Mouse (Mus musculus): ENCODE results near the gene Cd5. TPM values are rescaled to one million over a fixed set of nuclear protein-coding genes. Genes with fewer than 3 reads are reported as not detected.

The Cd5 gene
- polyA plus RNA-seq, 1 experiment from 2014 or later, result 0.55 TPM

DNA sequence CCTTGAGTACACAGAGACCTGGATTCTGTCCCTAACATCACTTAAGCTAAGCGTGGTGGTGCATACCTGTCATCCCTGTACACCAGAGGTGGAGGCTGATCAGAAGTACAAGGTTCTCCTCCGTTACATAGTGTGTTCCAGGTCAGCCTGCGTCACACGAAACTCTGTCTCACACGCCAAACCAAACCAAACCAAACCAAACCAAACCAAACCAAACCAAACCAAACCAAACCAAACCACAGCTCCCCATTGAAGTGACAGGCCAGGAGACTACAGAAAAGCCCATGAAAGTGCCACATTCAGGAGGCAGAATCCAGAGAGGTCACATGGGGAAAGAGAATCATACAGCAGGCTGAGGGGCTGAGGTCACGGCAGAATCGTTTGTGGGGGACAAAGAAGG lies 33.2 kb upstream of the Cd5 start:
- H3K9me3 ChIP-seq (replicated peaks), result no peaks in the 10 kb centered on the region
- H3K27ac ChIP-seq (ENCODE audit: poor library complexity, severe bottlenecking), result no peak overlapping the region
- H3K4me2 ChIP-seq, result no peak overlapping the region
- peaks cover 15% of the 10 kb centered on the region for H3K4me1 ChIP-seq (replicated peaks)
- WGBS, result 81% methylated on average over 7 of the region's 7 CpGs
- H3K4me3 ChIP-seq, result no peak overlapping the region
- H3K9ac ChIP-seq, result no peak overlapping the region
- ATAC-seq (ENCODE audit: insufficient number of reproducible peaks, low FRiP score), result no peak
- 0 out of 2 replicates have a peak, but pooled peaks cover 2% of the 10 kb centered on the region for H3K27me3 ChIP-seq (replicated peaks)
- no peaks in the 10 kb centered on the region for H3K36me3 ChIP-seq

DNA sequence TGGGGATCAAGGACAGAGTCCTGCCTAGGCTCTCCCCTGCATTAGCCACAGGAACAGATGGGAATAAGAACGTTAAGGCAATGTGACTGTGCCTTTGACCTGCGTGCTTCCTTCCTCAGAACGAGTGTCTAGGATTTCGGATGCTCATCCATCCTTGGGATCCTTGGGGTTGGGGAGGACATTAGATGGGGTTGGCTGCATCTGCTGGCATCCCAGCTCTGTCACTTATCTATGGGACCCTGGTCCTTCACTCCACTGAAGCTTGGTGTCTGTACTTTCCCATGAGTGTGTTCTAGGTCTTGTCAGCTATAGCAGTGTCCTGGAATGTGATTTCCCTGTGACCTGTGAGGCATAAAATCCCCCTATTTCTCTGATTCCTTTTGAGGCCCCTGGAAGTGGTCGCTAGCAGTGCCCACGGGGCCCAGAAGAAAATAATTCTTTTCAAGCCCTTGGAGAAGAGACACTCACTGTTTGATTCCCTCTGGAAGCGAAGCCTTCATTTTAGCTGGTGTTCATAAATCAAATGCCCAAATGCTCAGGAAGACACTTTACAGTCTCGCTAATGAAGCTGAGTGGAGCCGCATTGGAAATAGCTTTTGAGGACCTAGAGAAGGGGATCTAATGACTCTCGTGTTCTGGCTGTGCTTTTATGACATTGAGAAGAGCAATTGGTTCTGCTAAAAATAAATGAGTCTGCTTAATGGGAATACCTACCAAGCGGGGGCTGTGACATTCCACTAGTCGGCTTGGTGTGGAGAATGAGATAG lies 30.8 kb upstream of the Cd5 start:
- ATAC-seq (ENCODE audit: insufficient number of reproducible peaks, low FRiP score), result no peak
- 0 out of 2 replicates have a peak, but pooled peaks cover 2% of the 10 kb centered on the region for H3K27me3 ChIP-seq (replicated peaks)
- peak overlapping the region; percentile 64 for H3K27ac ChIP-seq (ENCODE audit: poor library complexity, severe bottlenecking)
- no peak overlapping the region for H3K9ac ChIP-seq
- 60% methylated on average over 12 of the region's 12 CpGs for WGBS
- H3K4me1 ChIP-seq (replicated peaks), result peaks cover 15% of the 10 kb centered on the region
- H3K4me3 ChIP-seq, result no peak overlapping the region
- H3K36me3 ChIP-seq, result no peaks in the 10 kb centered on the region
- no peaks in the 10 kb centered on the region for H3K9me3 ChIP-seq (replicated peaks)
- H3K4me2 ChIP-seq, result peak overlapping the region; percentile 6; the same call in 1 of the 2 replicates

DNA sequence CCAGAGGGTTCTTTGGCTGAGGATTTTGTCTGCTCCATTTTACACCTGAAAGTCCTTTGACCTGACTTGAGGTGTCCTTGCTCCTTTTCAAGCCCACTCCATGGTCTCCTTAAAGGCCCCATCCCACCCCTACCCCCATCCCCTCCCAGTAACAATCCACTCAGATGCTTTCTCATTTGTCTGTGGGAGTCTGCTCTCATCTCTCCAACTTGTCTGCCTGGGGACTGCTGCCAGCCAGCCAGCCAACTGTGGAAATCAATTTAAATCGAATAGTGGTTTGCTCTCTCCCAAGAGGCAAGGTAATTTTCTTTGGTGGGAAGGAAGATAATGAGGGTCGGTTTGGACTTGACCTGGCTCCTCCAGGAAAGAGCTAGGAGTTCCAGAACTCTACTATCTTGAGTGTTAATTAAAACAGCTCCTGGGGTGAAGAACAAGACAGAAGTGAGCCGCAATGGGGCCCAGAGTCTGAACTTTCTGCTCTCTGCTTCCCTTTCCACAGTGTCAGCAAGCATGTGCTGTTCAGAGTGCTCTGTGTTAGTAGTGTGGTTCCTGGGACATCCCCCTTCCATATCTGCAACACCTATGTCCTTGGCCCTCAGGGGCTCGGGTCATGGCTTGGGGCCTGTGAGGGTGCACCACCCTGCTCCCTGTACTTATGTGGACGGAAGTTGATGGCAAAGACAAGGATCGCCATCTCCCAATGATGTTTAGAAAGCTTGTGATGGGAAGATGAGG lies 30.1 kb upstream of the Cd5 start:
- Histone ChIP-seq H3K27me3 (replicated peaks) (0 out of 2 replicates have a peak, but pooled peaks cover 2% of the 10 kb centered on the region), H3K4me2 (no peak overlapping the region), H3K27ac (ENCODE audit: poor library complexity, severe bottlenecking) (no peak overlapping the region), H3K36me3 (no peaks in the 10 kb centered on the region), H3K9me3 (replicated peaks) (no peaks in the 10 kb centered on the region), H3K9ac (no peak overlapping the region), H3K4me3 (no peak overlapping the region), H3K4me1 (replicated peaks) (peaks cover 15% of the 10 kb centered on the region)
- WGBS, result 61% methylated on average over 6 of the region's 6 CpGs
- no peak for ATAC-seq (ENCODE audit: insufficient number of reproducible peaks, low FRiP score)

DNA sequence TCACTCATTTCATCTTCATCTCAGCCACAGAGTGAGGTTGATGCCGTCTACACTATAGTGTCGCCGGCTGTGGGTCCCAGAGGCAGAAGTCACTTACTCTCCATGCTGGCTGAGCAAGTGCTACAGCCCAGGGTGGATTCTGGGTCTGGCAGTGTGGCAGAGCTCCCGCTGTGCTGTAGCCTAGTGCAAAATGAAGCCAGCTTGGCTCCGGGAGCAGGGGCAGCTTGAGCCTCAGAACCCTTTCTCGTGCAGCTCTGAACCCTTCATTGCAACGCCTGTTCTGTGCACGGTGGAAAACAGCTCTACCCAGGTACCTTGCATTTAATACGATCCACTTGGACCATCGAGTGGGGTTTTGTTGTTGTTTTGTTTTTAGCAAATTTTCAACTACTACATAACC lies 28.8 kb upstream of the Cd5 start:
- 83% methylated on average over 10 of the region's 10 CpGs for WGBS

DNA sequence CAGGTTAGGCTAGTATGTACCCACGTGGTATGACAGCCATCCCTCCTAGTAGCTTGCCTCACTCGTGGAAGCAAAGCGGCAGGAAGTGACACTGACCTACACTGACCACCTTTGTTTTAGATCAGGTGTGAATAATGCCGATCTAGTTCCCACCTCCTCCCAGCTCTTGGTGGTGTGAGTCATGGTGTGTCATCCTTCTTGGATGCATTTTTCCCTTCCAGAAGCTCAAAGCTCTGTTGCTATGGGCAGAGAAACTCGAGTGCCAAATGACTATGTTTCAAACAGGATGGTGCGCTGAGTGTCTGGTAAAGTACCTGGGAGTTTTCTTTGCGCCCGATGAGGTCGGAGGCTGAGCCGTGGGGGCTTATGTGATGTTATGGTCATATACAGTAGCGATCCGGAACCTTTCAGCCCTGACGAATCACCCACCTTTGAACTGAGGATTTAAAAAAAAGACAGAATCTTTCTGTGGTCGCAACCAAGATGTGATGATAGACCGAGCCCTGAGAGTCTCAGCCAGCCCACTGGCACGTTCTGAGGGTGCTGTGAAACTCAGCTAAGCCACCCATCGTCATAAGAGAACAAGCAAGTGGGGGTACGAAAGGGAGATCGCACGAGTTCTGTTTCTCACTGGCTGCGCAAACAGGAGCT lies 24.7 kb upstream of the Cd5 start:
- Histone ChIP-seq H3K4me1 (replicated peaks) (peaks cover 25% of the 10 kb centered on the region), H3K9ac (no peak overlapping the region), H3K9me3 (replicated peaks) (no peaks in the 10 kb centered on the region), H3K4me3 (no peak overlapping the region), H3K27me3 (replicated peaks) (no peaks in the 10 kb centered on the region), H3K4me2 (no peak overlapping the region), H3K36me3 (no peaks in the 10 kb centered on the region), H3K27ac (ENCODE audit: poor library complexity, severe bottlenecking) (no peak overlapping the region)
- ATAC-seq (ENCODE audit: insufficient number of reproducible peaks, low FRiP score), result no peak
- WGBS, result 78% methylated on average over 21 of the region's 21 CpGs

More for the DNA sequence above, 28.8 kb upstream of the Cd5 start:
- H3K4me2 ChIP-seq, result no peak overlapping the region
- H3K9ac ChIP-seq, result no peak overlapping the region
- H3K36me3 ChIP-seq, result no peaks in the 10 kb centered on the region
- no peaks in the 10 kb centered on the region for H3K9me3 ChIP-seq (replicated peaks)
- H3K4me1 ChIP-seq (replicated peaks), result peaks cover 15% of the 10 kb centered on the region
- no peak overlapping the region for H3K27ac ChIP-seq (ENCODE audit: poor library complexity, severe bottlenecking)
- ATAC-seq (ENCODE audit: insufficient number of reproducible peaks, low FRiP score), result no peak
- no peak overlapping the region for H3K4me3 ChIP-seq
- no peaks in the 10 kb centered on the region for H3K27me3 ChIP-seq (replicated peaks)

DNA sequence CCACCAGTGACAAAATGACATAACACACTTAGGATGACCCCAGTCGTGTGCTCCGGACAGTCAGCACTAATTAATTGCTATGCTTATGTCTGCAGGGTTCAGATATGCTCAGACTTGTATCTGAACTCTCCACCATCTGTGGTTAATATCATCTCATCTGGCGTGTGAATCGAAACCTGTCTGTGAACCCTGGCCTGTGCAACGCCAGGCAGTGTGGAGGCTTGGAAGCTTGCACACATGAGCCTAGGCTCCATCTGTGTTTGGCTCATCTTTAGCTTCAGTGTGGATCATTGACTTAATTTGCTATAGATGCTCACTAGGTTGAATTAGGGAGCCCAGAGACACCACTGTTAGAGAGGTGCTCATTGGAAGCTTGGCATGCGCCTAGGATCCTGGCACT lies 23.7 kb upstream of the Cd5 start:
- no peak overlapping the region for H3K9ac ChIP-seq
- H3K36me3 ChIP-seq, result no peaks in the 10 kb centered on the region
- no peak for ATAC-seq (ENCODE audit: insufficient number of reproducible peaks, low FRiP score)
- H3K4me3 ChIP-seq, result no peak overlapping the region
- 83% methylated on average over 6 of the region's 6 CpGs for WGBS
- no peak overlapping the region for H3K4me2 ChIP-seq
- H3K27me3 ChIP-seq (replicated peaks), result no peaks in the 10 kb centered on the region
- no peak overlapping the region for H3K27ac ChIP-seq (ENCODE audit: poor library complexity, severe bottlenecking)
- peaks cover 25% of the 10 kb centered on the region for H3K4me1 ChIP-seq (replicated peaks)
- H3K9me3 ChIP-seq (replicated peaks), result no peaks in the 10 kb centered on the region

DNA sequence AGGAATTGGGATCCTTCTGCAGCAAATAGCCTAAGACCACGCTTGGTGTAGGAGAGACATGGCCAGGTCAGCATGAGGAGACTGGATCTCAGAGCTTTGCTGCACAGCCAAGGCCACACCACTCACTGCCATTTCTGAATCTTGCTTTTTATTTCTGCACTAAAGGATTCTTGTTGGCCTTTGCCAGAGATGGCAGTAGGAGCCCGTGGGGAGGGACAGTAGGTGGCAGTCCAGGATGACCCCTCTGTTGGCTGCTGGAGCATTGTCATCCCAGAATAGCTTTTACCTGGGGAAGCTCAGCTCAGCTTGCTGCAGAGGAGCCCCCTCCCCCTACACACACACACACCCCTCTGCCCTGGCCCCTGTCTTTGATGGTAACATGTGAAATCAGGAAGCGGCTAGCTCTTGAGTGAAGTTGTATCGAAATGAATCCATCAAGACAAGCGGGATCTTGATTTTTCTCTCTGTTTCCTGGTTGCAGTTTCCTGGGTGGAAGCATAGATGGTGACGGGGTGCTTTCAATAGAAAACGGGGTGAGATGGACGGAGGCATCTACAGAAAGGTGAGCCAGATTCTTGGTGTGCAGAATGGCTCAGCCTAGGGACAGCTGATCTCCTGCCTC lies 23.1 kb upstream of the Cd5 start:
- 80% methylated on average over 8 of the region's 8 CpGs for WGBS
- no peaks in the 10 kb centered on the region for H3K36me3 ChIP-seq
- H3K9ac ChIP-seq, result no peak overlapping the region
- peaks cover 25% of the 10 kb centered on the region for H3K4me1 ChIP-seq (replicated peaks)
- H3K27me3 ChIP-seq (replicated peaks), result no peaks in the 10 kb centered on the region
- H3K9me3 ChIP-seq (replicated peaks), result no peaks in the 10 kb centered on the region
- no peak for ATAC-seq (ENCODE audit: insufficient number of reproducible peaks, low FRiP score)
- H3K4me3 ChIP-seq, result no peak overlapping the region
- no peak overlapping the region for H3K27ac ChIP-seq (ENCODE audit: poor library complexity, severe bottlenecking)
- H3K4me2 ChIP-seq, result no peak overlapping the region

DNA sequence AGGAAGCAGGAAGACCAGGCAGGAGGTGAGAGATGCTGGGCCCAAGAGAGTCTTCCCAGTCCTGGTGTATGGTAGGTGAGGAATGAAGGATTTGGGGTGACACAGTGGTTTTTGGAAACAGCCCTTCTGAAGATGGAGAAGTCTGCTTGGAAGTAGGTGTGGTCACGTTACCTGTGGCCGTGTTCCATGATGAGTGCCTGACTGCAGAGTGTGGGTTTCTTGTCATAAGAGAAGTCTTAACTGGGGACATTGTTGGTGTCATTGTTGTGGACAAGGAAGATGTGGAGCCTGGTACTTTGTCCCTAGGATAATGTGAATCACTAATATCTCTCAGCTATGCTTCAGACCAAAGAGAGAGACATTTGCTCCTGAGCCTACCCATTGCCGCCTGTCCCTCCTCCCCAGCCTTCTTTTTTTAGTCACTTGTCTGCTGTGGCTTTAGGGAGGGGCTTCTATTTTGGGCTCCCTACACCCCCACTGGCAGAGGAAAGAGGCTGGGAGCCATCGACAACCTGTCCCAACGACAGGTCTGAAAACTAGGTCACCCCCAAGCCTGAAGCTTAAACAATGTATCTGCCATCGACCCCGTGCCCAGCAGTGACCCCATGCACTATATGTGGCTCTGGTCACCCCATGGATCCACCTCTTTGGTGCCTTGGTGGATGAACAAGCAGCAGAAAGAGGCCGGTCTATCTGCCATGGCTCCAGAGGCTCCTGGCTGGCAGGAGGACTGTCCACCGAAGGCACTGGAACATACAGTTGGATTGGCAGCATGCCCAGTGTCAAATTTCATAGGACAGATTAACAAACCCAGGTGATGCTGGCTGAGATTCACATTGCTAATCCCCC lies 21.4 kb upstream of the Cd5 start:
- Histone ChIP-seq H3K4me3 (no peak overlapping the region), H3K36me3 (no peaks in the 10 kb centered on the region), H3K27me3 (replicated peaks) (no peaks in the 10 kb centered on the region), H3K9me3 (replicated peaks) (no peaks in the 10 kb centered on the region), H3K4me1 (replicated peaks) (peaks cover 25% of the 10 kb centered on the region), H3K27ac (ENCODE audit: poor library complexity, severe bottlenecking) (peak overlapping the region; percentile 53; the same call in 1 of the 2 replicates), H3K9ac (no peak overlapping the region), H3K4me2 (peak overlapping the region; percentile 4; the same call in 1 of the 2 replicates)
- peak; percentile 48; the same call in 1 of the 2 replicates for ATAC-seq (ENCODE audit: insufficient number of reproducible peaks, low FRiP score)
- WGBS, result 56% methylated on average over 9 of the region's 9 CpGs

DNA sequence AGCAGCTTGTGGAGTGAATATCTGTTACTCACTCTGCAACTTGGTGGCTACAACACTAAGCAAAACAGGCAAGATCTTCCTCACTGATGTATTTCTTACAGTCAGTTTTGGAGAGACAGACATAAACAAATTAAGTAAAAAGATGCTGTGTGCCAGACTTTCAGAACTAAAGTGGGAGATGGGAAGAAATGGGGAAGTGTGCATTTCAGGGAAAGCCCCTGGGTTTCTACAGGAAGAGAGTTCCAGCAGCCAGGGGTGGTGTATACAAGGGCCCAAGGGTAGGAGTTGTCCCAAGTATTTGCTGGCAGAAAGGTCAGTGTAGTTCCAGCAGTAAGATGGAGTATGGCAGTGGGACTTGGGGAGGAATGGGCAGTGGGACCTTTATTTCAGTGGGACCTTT lies 20.7 kb upstream of the Cd5 start:
- Histone ChIP-seq H3K4me3 (no peak overlapping the region), H3K9ac (no peak overlapping the region), H3K36me3 (no peaks in the 10 kb centered on the region), H3K9me3 (replicated peaks) (no peaks in the 10 kb centered on the region), H3K27ac (ENCODE audit: poor library complexity, severe bottlenecking) (no peak overlapping the region), H3K4me1 (replicated peaks) (peaks cover 25% of the 10 kb centered on the region), H3K27me3 (replicated peaks) (no peaks in the 10 kb centered on the region), H3K4me2 (no peak overlapping the region)
- no peak for ATAC-seq (ENCODE audit: insufficient number of reproducible peaks, low FRiP score)

DNA sequence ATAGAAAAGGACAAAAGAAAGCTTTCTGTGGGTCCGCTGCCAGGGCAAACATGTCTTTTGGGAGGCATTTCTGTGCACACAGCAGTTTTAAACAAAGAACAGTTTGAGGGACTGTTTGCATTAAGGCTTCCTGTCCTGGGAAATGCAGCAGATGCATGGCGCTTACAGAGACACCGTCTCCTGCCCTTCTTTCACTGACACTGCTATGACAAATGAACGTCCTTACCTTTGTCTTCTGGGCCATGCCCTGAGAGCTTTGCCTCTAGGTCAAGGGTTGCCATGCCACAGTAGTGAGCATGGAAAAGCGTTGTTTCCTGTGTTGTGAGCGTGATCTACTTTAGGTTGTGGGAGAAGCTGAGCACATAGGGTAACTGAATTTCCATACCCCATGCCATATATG lies 19.9 kb upstream of the Cd5 start:
- no peaks in the 10 kb centered on the region for H3K9me3 ChIP-seq (replicated peaks)
- ATAC-seq (ENCODE audit: insufficient number of reproducible peaks, low FRiP score), result no peak
- H3K27ac ChIP-seq (ENCODE audit: poor library complexity, severe bottlenecking), result no peak overlapping the region
- no peak overlapping the region for H3K4me3 ChIP-seq
- no peaks in the 10 kb centered on the region for H3K27me3 ChIP-seq (replicated peaks)
- 60% methylated on average over 6 of the region's 6 CpGs for WGBS
- H3K4me1 ChIP-seq (replicated peaks), result peaks cover 25% of the 10 kb centered on the region
- no peak overlapping the region for H3K4me2 ChIP-seq
- H3K36me3 ChIP-seq, result no peaks in the 10 kb centered on the region
- H3K9ac ChIP-seq, result no peak overlapping the region
